Mouse (Mus musculus): ENCODE results near the gene Gm10974. TPM values are rescaled to one million over a fixed set of nuclear protein-coding genes. Genes with fewer than 3 reads are reported as not detected.

Gm10974 gene
- polyA plus RNA-seq (2012; rRNA removed) = not detected in 2 replicates

DNA sequence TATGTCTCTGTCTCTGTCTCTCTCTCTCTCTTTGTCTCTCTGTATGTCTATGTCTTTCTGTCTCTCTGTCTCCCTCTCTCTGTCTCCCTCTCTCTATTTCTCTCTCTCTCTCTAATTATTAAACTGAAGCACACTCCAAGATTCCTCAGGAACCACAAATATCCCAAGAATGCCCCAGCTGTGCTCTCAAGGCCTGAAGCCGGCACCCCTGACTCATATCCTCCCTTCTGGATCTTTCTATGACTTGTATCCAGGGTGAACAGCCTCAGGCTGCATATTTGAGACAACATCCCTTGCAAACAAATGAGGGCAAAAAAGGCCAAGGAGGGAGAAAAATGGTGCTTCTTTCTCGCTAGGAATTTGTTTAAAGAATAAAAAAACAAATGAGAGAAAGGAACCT is at the start of gene Gm10974:
TSS of gene Gm10974 (plus strand) at position 2 of the 400 bp plus-strand sequence.

DNA sequence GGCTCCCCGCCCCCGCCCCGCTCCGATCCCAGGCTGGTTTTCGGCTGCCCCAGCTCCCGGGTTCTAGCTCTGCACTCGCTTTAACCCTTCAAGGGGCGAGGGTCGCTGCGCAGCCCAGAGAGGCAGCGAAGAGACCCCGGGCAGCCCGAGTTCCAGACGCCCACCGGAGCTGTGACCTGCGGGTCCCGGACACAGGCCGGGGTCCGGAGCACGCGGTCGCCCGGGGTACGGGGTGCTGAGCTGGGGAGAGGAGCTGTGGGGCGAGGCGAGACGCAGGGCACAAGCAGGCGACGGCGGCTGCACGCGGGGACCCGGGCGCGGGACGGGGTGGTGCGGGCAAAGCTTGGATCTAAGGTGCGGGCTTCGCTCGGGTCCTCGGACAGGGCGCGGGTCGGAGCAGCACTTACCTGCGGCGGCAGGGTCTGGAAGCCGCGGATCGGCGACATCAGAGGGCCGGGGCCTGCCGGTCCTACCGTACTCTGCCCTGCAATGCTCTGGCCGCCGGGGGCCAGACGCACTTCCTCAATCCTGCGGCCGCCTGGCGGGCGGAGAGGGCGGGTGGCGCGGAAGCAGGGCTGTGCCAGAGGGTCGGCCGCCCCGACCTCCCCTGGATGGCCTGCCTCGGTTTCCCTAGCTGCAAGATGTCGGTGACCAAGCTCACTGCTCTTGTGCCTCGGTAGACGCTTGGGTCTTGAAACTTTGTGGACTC is 22.3 kb downstream of the Gm10974 start, which contains the start of gene Lrrk1:
TSS of gene Lrrk1 (minus strand) at position 538 of the 709 bp plus-strand sequence.

DNA sequence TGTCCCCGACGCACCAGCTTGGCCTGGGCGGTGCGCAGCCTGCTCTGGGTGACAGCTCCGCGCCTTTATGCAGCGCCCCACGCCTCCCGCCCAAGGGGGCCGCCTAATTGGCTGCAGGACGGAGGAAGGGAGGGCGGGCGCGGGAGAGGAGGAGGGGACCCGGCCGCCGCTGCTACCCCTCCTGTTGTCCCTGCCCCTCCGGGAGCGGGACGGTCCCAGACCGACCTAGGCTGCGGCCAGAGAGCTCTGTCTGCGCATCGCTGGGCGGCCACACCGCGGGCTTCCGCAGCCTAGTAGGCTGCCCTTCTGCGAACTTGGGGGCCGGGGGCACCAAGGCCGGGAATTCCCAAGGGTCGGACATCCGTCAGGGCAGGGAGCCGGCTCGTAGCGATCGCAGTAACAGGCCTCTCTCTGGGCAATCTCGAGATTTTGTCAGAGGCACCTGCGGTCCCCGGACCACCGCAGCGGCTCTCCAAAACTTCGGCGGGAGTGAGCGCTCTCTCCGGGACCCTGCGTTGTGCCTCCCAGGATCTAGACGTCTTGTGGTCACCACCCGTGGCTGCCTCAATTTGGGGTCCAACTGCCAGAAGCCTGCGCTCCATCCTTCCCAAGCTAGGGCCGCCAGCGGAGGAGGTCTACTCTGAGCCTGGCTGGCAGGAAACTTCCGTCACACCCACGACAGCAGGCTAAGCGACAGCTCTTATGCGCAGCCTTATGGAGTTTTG is 61.9 kb downstream of the Gm10974 start, which contains the start of gene Aldh1a3:
TSS of gene Aldh1a3 (minus strand) at position 81 of the 725 bp plus-strand sequence.

Other genes starting within 250 kb of the Gm10974 start
- gene Lrrk1, start 22.4 kb downstream of the Gm10974 start, polyA plus RNA-seq (2012; rRNA removed) = 2.8 and 3.7 TPM in 2 replicates
- 0.80 and 1.6 TPM in 2 replicates for gene Aldh1a3, start 61.6 kb downstream of the Gm10974 start, polyA plus RNA-seq (2012; rRNA removed)

Data from central nervous system, embryonic 18 days (tissue).